Mouse (Mus musculus): ENCODE data around the gene Mpp6.

Mpp6 gene

DNA sequence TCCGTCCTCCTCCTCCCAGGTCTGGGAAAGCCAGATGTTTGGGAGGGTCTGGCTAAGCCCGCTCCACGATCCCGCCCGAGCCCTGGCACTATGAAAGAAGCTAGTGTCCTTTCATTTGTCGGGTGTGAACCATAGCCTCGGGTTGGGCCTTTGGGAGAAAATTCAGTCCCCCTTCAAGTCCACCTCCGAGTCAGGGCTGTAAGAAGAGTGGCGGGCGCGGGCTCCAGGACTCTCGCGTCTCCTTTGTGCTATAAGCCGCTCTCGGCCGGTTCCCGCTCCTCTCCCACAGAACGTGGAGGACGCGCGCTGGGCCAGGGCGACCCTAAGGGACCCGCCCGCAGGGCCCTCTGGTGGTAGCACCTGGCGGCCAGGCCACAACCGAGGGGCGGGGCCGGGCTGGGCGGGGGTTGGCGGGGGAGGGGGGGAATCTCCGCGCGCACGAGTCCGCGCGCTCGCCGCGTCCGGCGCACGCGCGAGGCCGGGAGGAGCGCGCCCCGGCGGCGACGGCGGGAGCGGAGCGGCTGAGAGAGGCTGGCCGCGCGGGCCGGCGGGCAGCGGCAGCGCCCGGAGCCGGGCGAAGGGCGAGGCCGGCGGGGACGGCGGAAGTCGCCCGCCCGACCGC is at the start of gene Mpp6:
Gene Mpp6 (plus strand): TSS at position 485 of the 622 bp plus-strand sequence.
- peak; percentile 82 for DNase-seq (ENCODE audit: low read depth, low spot score)

DNA sequence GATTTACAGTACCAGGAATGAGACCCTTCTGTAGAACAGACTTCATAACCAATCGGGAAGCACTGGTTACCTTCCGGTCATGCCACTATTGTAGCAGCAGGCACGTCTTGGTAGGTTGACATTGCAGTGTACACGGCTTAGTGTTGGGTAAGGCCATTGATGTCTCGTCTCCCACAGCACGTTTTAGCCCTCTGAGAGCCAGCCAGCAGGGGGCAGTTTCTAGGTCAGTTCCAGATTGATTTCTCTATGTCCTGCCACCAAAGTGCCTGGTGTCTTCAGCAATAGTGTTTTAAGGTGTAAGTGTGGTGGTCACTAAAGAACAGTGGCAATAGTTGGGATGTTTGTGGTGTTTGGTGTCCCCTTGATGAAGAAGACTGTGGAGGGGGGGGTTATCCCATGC is 43.9 kb upstream of the Mpp6 start:
- DNase-seq (ENCODE audit: low read depth, low spot score) = no peak

DNA sequence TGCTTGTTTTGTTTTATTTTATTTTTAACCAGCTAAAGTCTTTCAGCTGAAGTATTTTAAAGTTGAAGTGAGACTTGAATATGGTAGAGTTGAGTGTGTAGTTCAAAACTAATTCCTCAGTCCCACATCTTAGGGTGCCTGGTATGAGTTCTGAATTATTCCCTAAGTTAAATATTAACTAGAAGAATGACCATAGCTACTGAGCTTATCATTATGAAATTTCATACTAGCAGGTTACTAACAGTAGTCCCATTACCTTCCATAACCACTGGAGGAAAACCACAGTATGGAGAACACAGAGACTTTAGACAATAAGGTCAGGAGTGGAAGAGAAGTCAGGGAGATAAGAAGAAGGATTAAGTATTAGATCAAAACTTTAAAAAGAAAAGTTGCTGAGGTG is 41.6 kb upstream of the Mpp6 start:
- DNase-seq (ENCODE audit: low read depth, low spot score) = no peak

DNA sequence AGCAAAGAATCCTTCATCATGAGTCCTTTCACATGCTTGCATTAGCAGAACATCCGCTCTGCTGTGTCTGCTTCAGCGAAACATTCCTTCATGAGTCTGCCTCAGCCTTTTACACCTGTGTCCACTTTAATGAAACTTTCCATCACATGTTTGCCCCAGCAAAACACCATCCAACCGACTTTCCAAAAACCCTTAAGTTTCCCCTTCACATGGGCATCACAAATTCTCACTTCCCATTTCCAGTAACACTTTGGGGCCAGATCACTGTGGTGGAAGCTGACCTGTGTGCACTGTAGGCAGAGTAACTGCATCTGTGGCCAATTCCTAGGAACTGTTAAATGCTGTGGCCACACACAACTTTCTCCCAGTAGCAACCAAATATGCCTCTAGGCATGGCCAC is 34.8 kb upstream of the Mpp6 start:
- DNase-seq (ENCODE audit: low read depth, low spot score) = no peak

DNA sequence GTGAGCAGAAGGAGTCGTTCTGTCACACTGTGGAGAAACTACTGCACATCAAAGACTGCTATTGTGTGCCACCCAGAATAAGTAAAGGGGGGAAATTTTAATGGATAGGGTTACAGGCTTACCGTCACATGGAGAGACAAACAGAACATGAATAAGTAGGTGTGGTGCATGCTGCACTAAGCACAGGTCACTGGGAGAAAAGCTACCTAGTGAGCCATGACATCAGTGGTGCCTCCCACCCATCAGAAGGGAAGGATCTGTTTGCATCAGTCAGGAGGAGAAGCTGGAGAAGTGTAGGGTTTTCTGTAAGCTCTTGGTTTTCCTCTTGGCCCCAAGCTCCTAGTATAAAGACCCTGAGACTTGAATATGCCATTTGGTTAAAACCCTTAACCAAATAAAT is 33.6 kb upstream of the Mpp6 start:
- no peak for DNase-seq (ENCODE audit: low read depth, low spot score)

DNA sequence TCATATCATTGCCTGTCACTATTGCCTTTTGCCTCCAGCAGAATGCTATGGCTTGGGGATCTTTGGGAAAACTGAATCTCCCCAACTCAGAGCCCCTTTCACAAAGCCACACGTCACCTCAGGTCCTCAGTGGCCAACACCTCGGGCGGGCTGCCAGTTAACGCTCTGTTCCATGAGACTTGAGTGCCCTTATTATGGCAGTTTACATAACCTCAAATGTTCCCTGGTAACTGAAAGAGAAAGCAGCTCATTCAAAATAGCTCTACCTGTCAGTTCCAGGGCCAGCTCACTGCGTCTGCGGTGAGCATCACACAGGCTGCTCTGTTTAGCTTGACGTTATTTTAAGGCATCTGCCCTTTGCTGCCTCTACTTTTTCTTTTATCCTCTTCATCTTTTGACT is 29.6 kb upstream of the Mpp6 start:
- DNase-seq (ENCODE audit: low read depth, low spot score) = no peak

DNA sequence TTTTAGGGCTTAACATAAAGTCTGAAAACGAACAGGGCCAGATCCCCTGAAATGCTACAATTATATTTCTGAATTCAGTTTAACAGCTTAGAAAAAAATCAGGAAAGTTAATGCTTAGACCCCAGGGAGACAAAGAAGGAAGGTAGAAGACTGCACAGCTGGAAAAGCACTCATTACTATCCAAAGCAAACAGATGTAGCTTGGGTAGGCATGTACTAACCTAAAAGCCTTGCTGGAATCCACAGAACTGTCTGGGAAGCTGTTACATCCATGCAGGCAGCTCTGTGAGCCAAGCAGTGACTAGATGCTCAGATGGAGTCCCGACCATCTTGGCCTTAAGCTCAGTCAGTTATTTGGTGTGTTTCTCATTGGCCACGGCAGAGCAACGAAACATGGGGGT is 24.8 kb upstream of the Mpp6 start:
- DNase-seq (ENCODE audit: low read depth, low spot score) = no peak

DNA sequence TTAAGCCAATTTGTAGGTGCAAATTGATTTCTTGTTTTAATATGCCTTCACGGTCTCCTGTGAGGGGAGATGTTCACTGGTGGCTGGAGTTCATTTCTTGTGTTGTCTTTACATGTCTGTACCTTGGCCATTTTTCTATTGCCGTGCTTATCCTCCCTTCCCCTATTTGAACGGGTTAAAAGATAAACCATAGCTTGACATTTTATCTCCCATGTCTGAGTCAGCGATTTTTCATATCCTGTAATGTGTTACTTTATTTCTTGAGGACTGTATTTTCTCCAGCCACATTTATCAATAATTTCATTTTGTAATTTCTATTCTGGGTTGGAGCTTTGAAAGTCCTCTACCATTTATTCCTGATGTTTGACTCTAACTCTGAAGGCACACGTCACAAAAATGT is 20.7 kb upstream of the Mpp6 start:
- DNase-seq (ENCODE audit: low read depth, low spot score) = no peak

DNA sequence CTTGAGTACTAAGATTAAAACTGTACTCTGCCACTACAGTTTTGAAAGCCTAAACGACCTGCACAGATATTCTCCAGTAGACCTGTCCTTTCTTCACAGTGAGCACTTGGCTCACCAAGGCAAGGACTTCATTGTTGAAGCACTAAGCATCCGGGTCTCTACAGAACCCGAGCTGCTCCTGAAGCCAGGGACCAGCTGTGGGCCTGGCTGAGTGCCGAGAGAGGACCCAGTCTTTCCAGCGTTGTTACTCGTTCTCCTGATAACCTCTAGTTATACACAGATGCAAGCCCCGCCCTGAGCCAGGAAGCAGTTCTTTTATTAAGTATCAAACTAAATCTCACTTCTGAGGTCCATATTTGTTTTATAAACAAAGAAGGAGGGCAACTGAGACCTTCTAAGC is 19.8 kb upstream of the Mpp6 start:
- DNase-seq (ENCODE audit: low read depth, low spot score) = no peak

DNA sequence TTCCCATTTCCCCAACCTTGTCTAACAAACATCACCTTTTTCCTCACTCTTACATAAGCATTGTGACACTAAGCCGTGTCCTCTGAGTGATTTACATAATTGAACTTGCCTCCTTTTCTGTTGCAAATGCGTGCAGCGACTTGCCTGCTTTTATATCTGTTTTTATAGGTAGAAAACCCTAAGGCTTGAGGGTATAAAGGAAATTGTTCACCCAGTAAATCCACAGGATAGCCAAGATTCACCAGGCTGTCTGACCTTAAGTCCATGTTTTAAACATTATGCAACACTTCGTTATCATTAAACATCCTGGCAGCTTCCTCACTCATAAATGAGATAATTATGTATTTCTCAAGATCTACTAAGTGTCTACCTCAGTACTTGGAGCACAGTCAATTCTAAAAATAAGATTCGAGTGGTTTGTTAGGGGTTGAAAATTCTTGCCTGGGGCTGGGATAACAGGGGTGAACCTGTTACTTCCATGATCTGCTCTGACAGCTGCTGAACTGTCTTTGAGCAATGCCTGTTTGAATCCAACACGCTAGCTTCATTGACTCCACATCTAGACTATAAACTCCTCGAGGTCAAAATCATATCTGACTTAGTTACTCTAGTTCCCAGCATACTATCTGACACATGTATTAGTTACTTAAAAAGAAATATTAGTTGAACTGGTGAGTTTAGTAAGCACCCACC is 18.4 kb upstream of the Mpp6 start:
- DNase-seq (ENCODE audit: low read depth, low spot score) = no peak

DNA sequence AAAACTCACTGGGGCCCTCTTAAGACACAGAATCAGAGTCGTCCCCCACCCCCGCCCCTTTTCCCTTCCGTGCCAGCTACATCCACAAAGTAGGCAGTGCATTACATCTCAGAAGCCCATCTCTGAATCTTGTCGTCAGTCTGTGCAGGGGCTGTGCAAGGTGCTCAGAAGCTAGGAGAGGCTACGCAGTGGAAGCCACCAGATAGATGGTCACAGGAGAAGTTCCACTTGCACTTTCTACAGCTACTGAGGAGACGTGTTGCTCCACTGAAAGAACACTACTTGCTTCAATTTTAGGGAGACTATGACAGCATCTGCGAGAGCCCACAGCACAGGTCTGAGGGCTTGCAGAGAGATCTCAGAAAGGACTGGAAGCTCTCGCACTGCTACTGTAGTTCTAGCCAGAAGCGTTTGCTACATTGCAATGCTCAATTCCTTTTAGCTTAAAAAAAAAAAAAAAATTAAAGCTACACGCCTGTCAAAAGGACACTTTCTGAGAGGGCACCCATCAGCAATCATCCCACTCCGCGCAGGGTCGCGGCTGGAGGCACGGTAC is 762 bp upstream of the Mpp6 start:
- DNase-seq (ENCODE audit: low read depth, low spot score) = no peak

DNA sequence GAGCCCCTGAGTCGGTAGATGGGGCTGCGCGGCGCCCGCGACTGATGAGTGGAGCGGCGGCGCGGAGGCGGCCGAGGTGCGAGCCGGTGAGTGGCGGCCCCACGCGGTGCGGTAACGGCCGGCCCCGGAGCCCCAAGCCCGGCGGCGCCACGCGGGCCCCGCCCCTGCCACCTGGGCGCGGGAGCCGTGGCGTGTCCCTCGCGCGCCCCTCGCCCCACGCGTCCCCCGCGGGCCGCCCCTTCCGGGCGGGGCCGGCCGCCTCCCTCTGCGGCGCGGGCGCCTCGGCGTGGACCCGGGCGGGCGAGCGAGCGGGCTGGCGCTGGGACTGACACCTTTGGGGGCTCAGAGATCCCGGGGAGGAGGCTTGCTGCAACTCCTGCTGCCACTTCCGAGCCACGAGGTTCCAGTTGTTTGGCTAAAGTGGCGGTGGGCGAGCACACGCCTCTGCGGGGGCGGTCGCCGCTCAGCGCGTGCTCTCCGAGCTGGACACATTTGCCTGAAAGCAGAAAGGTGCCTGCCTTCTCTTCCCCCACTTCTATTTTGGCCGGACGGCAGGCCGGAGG is 419 bp downstream of the Mpp6 start:
- no peak for DNase-seq (ENCODE audit: low read depth, low spot score)

DNA sequence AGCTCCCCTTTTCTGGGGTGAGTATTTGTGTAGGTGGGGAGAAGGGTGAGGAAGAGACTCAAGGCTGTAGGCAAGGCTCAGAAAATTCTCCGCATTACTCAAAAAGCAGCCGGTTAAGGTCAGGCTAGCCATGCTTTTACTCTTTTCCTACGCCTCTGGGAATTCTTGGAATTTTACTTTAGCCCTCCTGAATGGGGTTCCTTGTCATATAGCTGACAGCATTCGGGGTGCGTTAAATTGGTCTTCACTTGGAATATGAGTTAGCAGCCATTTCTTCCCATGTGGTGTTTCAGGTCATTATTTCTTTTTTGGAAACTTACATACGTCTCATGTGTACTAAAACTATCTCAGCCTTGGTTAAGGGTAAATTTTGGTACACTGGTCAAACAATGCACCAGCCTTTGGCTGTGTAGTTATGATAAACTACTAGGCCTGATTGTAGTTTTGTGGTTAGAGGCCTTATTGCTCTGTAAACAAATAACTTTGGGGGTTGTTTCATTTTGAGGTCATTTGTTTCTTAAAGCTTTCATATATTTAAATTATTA is 1.1 kb downstream of the Mpp6 start:
- no peak for DNase-seq (ENCODE audit: low read depth, low spot score)

DNA sequence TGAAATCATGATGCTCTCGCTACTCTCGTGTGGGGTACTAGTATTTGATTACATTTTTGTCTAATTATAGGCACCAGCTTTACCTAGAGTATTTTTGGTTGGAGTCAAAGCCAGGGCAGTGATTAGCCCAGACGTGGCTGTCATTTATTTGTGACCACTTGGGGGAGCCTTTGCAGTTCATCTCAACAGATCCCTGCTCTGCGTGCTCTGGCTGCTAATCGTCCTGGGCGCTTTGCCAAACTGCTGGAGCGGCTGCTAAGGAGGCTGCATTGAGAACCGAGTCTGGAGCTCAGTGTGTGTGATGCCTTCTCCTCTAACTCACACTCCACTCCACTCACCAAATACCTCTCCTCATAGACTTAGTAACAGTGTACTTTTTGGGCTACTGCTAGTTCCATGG is 2.7 kb downstream of the Mpp6 start:
- DNase-seq (ENCODE audit: low read depth, low spot score) = peak; percentile 97

DNA sequence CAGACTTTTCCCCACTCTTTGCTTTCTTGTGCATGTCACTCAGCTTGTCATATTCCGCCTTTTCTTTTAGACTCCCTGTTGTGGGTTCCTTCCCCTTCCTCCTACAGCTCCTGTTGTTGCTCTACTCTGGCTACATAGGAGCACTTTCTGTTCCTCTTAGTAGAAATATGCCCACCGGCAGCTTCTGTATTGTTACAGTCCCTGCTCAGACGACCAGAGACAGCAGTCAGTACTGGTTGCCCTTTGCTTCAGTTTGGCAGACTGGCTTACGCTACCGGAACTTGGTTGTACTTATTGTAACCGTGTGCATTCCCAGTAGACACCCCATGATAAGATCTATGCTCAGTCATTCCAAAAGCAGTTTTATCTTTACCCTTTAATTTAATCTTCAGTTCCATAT is 4.2 kb downstream of the Mpp6 start:
- no peak for DNase-seq (ENCODE audit: low read depth, low spot score)

DNA sequence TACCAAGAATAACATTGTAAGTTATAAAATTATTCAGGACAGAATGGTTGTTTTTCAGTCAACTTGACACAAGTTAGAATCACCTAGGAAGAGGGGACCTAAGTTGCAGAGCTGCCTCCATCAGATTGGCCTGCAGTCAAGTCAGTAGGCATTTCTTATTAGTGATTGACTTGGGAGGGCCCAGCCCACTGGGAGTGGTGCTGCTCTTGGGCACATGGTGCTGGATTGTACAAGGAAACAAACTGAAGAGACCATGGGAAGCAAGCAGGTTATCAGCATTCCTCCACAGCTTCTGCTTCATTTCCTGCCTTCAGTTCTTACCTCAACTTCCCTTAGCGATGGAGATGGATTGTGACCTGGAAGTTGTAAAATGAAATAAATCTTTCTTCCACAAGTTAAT is 10.9 kb downstream of the Mpp6 start:
- DNase-seq (ENCODE audit: low read depth, low spot score) = no peak

DNA sequence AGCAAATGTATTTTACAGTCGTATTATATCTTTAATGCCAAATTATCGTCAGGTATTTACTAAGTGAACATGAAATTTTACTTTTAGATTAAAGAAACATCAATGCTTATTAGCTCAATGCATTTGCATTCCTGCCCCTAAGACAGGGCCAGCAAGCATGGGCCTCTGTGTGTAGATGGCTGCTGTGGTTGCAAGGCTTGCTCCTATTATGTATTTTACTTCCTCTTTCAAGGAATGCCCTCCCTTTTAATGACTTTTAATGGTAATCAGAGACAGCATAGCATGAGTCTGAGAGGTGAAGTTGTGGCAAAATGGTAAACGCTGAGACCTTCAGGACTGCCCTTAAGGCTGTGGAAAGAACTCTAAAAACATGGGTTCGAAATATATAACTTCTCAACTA is 12.8 kb downstream of the Mpp6 start:
- no peak for DNase-seq (ENCODE audit: low read depth, low spot score)

DNA sequence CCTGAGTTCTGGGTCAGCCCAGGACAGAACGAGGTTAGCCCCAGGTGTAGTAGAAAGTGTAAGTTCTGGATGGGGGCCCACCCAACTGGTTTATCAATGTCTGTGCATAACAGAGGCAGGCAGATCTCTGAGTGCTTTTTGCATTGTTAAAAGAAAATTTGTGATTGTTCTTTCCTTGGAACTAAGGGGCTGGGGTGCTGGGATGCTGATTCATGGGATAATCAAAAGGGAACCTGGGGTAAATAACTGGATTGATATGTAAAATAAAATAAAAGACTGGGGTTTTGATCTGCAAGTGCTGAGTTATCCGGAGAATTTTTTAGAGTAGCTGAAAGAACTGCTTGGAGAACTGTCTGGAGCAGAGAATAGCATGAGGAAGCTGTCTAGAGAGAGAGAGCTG is 14.2 kb downstream of the Mpp6 start:
- DNase-seq (ENCODE audit: low read depth, low spot score) = no peak

DNA sequence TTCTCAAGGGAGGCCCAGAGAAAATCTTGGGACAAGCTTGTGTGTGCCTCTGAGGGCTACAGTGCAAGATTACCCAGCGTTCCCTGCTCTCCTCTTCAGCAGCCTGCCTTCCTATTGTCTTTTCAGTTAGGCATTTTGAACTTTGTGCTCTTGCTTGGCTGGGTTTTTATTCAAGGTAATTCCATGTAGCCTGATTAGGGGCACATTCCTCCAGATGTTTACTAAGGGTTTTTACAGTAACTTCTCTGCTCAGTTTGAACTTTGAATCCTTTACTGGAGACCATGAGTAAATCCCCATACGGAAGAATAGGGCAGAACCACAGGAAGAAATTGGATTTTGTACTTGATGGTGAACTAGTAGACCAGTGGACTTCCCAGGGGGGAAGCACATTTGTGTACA is 16.3 kb downstream of the Mpp6 start:
- DNase-seq (ENCODE audit: low read depth, low spot score) = no peak

DNA sequence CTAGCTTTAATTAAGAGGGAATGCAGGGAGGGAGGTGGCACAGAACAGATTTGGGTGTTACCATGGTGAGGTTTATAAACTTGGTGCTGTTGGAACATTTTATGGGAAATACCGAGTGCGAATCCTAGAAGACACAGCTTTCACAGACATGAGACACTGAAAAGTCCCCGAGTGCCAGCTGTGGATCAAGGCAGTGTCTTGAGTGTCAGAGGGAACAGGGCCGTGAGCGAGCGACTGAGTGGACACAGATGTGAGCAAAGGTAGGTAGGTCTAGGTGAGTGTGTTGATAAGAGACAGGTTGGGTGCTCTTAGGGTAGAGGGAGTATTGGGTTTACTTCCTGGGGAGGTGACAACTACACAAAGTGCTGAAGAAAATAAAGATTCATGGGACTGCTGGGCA is 17.5 kb downstream of the Mpp6 start:
- no peak for DNase-seq (ENCODE audit: low read depth, low spot score)

DNA sequence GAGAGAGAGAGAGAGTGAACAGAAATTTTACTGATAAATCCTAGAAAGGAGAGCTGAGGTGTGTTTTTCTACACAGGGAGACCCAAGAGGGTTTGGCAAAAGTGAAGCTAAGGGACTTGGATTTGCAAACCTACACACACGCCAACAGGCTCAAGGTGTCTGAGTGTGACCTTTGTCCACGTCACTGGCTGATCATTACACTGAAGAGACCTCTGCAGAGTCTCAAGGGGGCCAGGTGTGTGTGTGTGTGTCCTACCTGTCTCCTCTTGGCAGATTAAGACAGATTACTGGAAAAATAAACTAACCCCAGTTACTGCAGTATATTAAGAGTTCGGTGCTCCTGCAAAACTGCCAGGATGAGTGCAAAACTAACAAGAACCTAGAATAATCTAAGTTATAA is 27.6 kb downstream of the Mpp6 start:
- DNase-seq (ENCODE audit: low read depth, low spot score) = no peak

DNA sequence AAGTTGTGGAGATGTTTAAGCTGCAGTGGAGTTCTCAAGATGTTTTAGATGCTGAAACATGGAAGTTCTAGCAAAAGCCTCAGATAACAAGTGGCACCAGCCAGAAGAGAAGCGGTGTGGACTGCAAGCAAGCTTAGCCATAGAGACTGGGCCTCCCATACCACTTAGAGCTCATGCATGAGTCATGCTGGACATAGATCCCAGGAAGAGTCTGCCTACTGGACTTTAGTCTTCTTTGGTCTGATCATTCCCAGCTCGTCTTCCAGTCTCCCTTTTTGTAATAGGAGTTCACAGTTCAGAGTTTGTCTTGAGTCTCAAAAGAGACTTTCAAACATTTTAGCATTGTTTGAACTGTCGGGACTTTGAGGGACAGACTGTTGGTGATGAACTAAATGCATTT is 29.5 kb downstream of the Mpp6 start:
- no peak for DNase-seq (ENCODE audit: low read depth, low spot score)

DNA sequence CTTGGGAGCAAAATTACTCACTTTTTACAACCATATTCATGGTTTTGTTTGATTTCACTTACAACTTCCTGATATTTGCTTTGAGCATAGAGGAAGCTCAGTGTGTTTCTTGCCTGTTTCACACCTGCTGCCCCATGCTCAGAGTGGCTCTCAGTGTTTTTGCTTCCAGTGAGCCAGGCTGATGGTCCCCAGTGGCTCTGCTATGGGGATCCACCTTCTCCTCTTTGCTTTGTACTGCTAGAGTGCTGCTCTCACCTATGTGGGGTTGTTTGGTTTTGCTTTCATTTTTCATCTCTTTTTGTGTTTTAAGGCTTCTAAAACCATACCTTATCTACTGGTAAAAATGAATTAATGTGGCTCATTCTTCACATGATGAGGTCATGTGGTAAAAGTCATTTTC is 36.1 kb downstream of the Mpp6 start:
- no peak for DNase-seq (ENCODE audit: low read depth, low spot score)

Measured in retina, postnatal 7 days (tissue).